20 mouse cellular contexts compared by ENCODE assay signal in genomic region chr2:160918154-160918929, GRCm38 (mm10). TPM values are rescaled to one million over a fixed set of nuclear protein-coding genes. Genes with fewer than 3 reads are reported as not detected.
DNase-seq lines count a peak whose midpoint lies in the region; ATAC-seq lines count a peak whose summit lies in the region.
"Had no signal": no experiment of that assay in that cellular context is flagged by ENCODE, and none has a peak within 500 bp of the region (broad histone marks: within the 10 kb centered on the region; RNA-seq: fewer than 3 reads in every experiment).

No protein-coding gene starts in this region.

- no peaks in the 10 kb centered on the region for H3K9me3 ChIP-seq in heart, embryonic 12.5 days (replicated peaks)
- no peaks in the 10 kb centered on the region for H3K9me3 ChIP-seq in midbrain, embryonic 11.5 days (ENCODE audit: control insufficient read depth, low read length)
- H3K9me3 ChIP-seq in midbrain, embryonic 15.5 days, result no peaks in the 10 kb centered on the region
- H3K9me3 ChIP-seq in embryonic facial prominence, embryonic 10.5 days, result no peaks in the 10 kb centered on the region
- no peaks in the 10 kb centered on the region for H3K9me3 ChIP-seq in embryonic facial prominence, embryonic 11.5 days (replicated peaks; ENCODE audit: control insufficient read depth, low read length)
- H3K9me3 ChIP-seq: kidney, embryonic 15.5 days; liver, embryonic 13.5 days had no signal

- WGBS in heart, embryonic 12.5 days, result 51% methylated on average over 8 of the region's 8 CpGs
- WGBS in midbrain, embryonic 11.5 days, result 44% methylated on average over 7 of the region's 8 CpGs
- 42% methylated on average over 8 of the region's 8 CpGs for WGBS in midbrain, embryonic 15.5 days
- WGBS in embryonic facial prominence, embryonic 10.5 days, result 64% methylated on average over 8 of the region's 8 CpGs
- 51% methylated on average over 8 of the region's 8 CpGs for WGBS in embryonic facial prominence, embryonic 11.5 days

- H3K27me3 ChIP-seq in heart, embryonic 12.5 days (replicated peaks), result peaks cover 32% of the 10 kb centered on the region
- no peaks in the 10 kb centered on the region for H3K27me3 ChIP-seq in midbrain, embryonic 11.5 days (ENCODE audit: control insufficient read depth, insufficient read depth, low read length)
- peaks cover 9% of the 10 kb centered on the region; the same call in 1 of the 2 replicates for H3K27me3 ChIP-seq in midbrain, embryonic 15.5 days (replicated peaks)
- H3K27me3 ChIP-seq in embryonic facial prominence, embryonic 10.5 days (replicated peaks; ENCODE audit: low read depth, poor library complexity, severe bottlenecking), result peaks cover 34% of the 10 kb centered on the region
- no peaks in the 10 kb centered on the region for H3K27me3 ChIP-seq in embryonic facial prominence, embryonic 11.5 days (ENCODE audit: control insufficient read depth, insufficient read depth, low read length)

- peak; percentile 43; the same call in 1 of the 2 replicates for ATAC-seq in heart, embryonic 12.5 days (ENCODE audit: insufficient number of reproducible peaks, low FRiP score)
- peak; percentile 81 for ATAC-seq in midbrain, embryonic 11.5 days (ENCODE audit: low FRiP score)
- no peak; the same call in 1 of the 2 replicates for ATAC-seq in midbrain, embryonic 15.5 days (replicated peaks)
- 0 out of 2 replicates have a peak, but pooled peaks have one; percentile 54 for ATAC-seq in embryonic facial prominence, embryonic 11.5 days (replicated peaks; ENCODE audit: insufficient number of reproducible peaks, low FRiP score, low TSS enrichment, low read depth)

- H3K9ac ChIP-seq in heart, embryonic 12.5 days, result no peak overlapping the region
- H3K9ac ChIP-seq in midbrain, embryonic 11.5 days (ENCODE audit: low read length), result 0 out of 2 replicates have a peak overlapping the region, but pooled peaks have one; percentile 5
- H3K9ac ChIP-seq in midbrain, embryonic 15.5 days, result no peak overlapping the region
- H3K9ac ChIP-seq in embryonic facial prominence, embryonic 11.5 days (replicated peaks; ENCODE audit: low read length), result no peak overlapping the region
- H3K9ac ChIP-seq: kidney, embryonic 15.5 days; liver, embryonic 13.5 days had no signal

- intact Hi-C loops in left cerebral cortex, postnatal 10 days (cut with DNase I), result no loop called here

- H3K4me2 ChIP-seq in heart, embryonic 12.5 days, result no peak overlapping the region
- H3K4me2 ChIP-seq in midbrain, embryonic 11.5 days, result no peak overlapping the region
- H3K4me2 ChIP-seq in midbrain, embryonic 15.5 days, result no peak overlapping the region
- H3K4me2 ChIP-seq in embryonic facial prominence, embryonic 11.5 days (ENCODE audit: low read depth, low read length), result no peak overlapping the region
- H3K4me2 ChIP-seq: heart, embryonic 11.5 days; kidney, embryonic 15.5 days; liver, embryonic 13.5 days had no signal

- H3K4me1 ChIP-seq in heart, embryonic 12.5 days (replicated peaks), result peaks cover 22% of the 10 kb centered on the region
- H3K4me1 ChIP-seq in midbrain, embryonic 11.5 days (ENCODE audit: control insufficient read depth, insufficient read depth, low read length), result peaks cover 12% of the 10 kb centered on the region
- H3K4me1 ChIP-seq in midbrain, embryonic 15.5 days, result no peaks in the 10 kb centered on the region
- H3K4me1 ChIP-seq in embryonic facial prominence, embryonic 10.5 days, result peaks cover 57% of the 10 kb centered on the region
- peaks cover 3% of the 10 kb centered on the region for H3K4me1 ChIP-seq in embryonic facial prominence, embryonic 11.5 days (ENCODE audit: control insufficient read depth, insufficient read depth, low read length)
- H3K4me1 ChIP-seq: liver, embryonic 13.5 days had no signal

- no peaks in the 10 kb centered on the region for H3K36me3 ChIP-seq in heart, embryonic 12.5 days
- H3K36me3 ChIP-seq in midbrain, embryonic 11.5 days (ENCODE audit: control insufficient read depth, insufficient read depth, low read length), result no peaks in the 10 kb centered on the region
- no peaks in the 10 kb centered on the region for H3K36me3 ChIP-seq in midbrain, embryonic 15.5 days (replicated peaks)
- no peaks in the 10 kb centered on the region for H3K36me3 ChIP-seq in embryonic facial prominence, embryonic 10.5 days (replicated peaks)
- no peaks in the 10 kb centered on the region for H3K36me3 ChIP-seq in embryonic facial prominence, embryonic 11.5 days (replicated peaks; ENCODE audit: control insufficient read depth, insufficient read depth, low read depth, low read length)
- H3K36me3 ChIP-seq: kidney, embryonic 15.5 days; liver, embryonic 13.5 days had no signal

- H3K4me3 ChIP-seq in heart, embryonic 12.5 days, result no peak overlapping the region
- no peak overlapping the region for H3K4me3 ChIP-seq in midbrain, embryonic 11.5 days (ENCODE audit: low read depth, low read length)
- no peak overlapping the region for H3K4me3 ChIP-seq in midbrain, embryonic 15.5 days
- no peak overlapping the region for H3K4me3 ChIP-seq in embryonic facial prominence, embryonic 10.5 days
- H3K4me3 ChIP-seq in embryonic facial prominence, embryonic 11.5 days (ENCODE audit: low read depth, low read length), result no peak overlapping the region
- H3K4me3 ChIP-seq: kidney, embryonic 15.5 days; liver, embryonic 13.5 days had no signal

- H3K27ac ChIP-seq in heart, embryonic 12.5 days (ENCODE audit: poor library complexity, severe bottlenecking), result no peak overlapping the region
- peak overlapping the region; percentile 27; the same call in 1 of the 2 replicates for H3K27ac ChIP-seq in midbrain, embryonic 11.5 days (ENCODE audit: low read depth, low read length)
- no peak overlapping the region for H3K27ac ChIP-seq in midbrain, embryonic 15.5 days
- H3K27ac ChIP-seq in embryonic facial prominence, embryonic 10.5 days (replicated peaks), result peak overlapping the region; percentile 49
- H3K27ac ChIP-seq in embryonic facial prominence, embryonic 11.5 days (replicated peaks; ENCODE audit: low read depth, low read length), result no peak overlapping the region
- H3K27ac ChIP-seq: kidney, embryonic 15.5 days; liver, embryonic 13.5 days had no signal

- DNase-seq in heart, adult 18-20 months, result no peak
- no peak for DNase-seq in midbrain, embryonic 11.5 days (ENCODE audit: low spot score, missing footprints)
- DNase-seq in embryonic facial prominence, embryonic 10.5 days (ENCODE audit: low spot score), result no peak
- DNase-seq in embryonic facial prominence, embryonic 11.5 days (ENCODE audit: low spot score), result no peak
- DNase-seq in left cerebral cortex, postnatal 10 days (ENCODE audit: extremely low spot score in 1 of 2, low spot score in 2 of 2), result no peak
- DNase-seq: adrenal gland, adult 2 months; cerebellum, adult 11-12 months; cerebellum, postnatal 14 days; heart, postnatal 10 days; kidney, adult 11 months; kidney, postnatal 4 days; liver, embryonic 13.5 days; lung, adult 2 months had no signal

RNA-seq across cellular contexts. Expression of gene Emilin3, which starts 6.2 kb away (rescaled TPM):
- polyA plus RNA-seq in heart, embryonic 12.5 days (2016; fragmentation: Nextera tagmentation; extraction: Ambion mirVana), result 2.8 and 3.1 TPM in 2 replicates
- total RNA-seq in heart, adult 18-20 months (2021), result 1 to 10 TPM in 1 of 2 experiments, under 1 TPM in 1; 0.89 to 1.4 TPM
- polyA plus RNA-seq in midbrain, embryonic 11.5 days (2014; fragmentation: Nextera tagmentation; extraction: Ambion mirVana), result 2.6 and 2.9 TPM in 2 replicates
- 0.87 and 1.1 TPM in 2 replicates for polyA plus RNA-seq in midbrain, embryonic 15.5 days (2015; fragmentation: Nextera tagmentation; extraction: Ambion mirVana)
- polyA plus RNA-seq in embryonic facial prominence, embryonic 10.5 days (2016; fragmentation: Nextera tagmentation; extraction: Ambion mirVana), result 2.2 and 3.5 TPM in 2 replicates
- polyA plus RNA-seq in embryonic facial prominence, embryonic 11.5 days (2014; fragmentation: Nextera tagmentation; extraction: Ambion mirVana), result 3.3 and 4.1 TPM in 2 replicates
- total RNA-seq in left cerebral cortex, postnatal 10 days (2021), result under 1 TPM; 0.47 to 0.66 TPM
- total RNA-seq: adrenal gland, adult 2 months; megakaryocyte, adult 5-6 weeks; MEL; neutrophil, adult 5-6 weeks had no signal

RNA-seq across cellular contexts. Expression of gene Lpin3, which starts 37.9 kb away (rescaled TPM):
- 1.4 and 2.3 TPM in 2 replicates for polyA plus RNA-seq in heart, embryonic 12.5 days (2016; fragmentation: Nextera tagmentation; extraction: Ambion mirVana)
- 1 to 10 TPM; 3.9 to 6.3 TPM for total RNA-seq in heart, adult 18-20 months (2021)
- polyA plus RNA-seq in midbrain, embryonic 11.5 days (2014; fragmentation: Nextera tagmentation; extraction: Ambion mirVana), result 0.10 and 0.21 TPM in 2 replicates
- 0.36 and 0.59 TPM in 2 replicates for polyA plus RNA-seq in midbrain, embryonic 15.5 days (2015; fragmentation: Nextera tagmentation; extraction: Ambion mirVana)
- polyA plus RNA-seq in embryonic facial prominence, embryonic 10.5 days (2016; fragmentation: Nextera tagmentation; extraction: Ambion mirVana), result 1.4 and 2.0 TPM in 2 replicates
- polyA plus RNA-seq in embryonic facial prominence, embryonic 11.5 days (2014; fragmentation: Nextera tagmentation; extraction: Ambion mirVana), result 0.50 and 0.88 TPM in 2 replicates
- under 1 TPM; 0.34 to 0.36 TPM for total RNA-seq in left cerebral cortex, postnatal 10 days (2021)
- total RNA-seq: megakaryocyte, adult 5-6 weeks; neutrophil, adult 5-6 weeks had no signal

RNA-seq across cellular contexts. Expression of gene Zhx3, which starts 45.5 kb away (rescaled TPM):
- 8.9 and 9.8 TPM in 2 replicates for polyA plus RNA-seq in heart, embryonic 12.5 days (2016; fragmentation: Nextera tagmentation; extraction: Ambion mirVana)
- total RNA-seq in heart, adult 18-20 months (2021), result 10 to 100 TPM; 34.5 to 39.3 TPM
- polyA plus RNA-seq in midbrain, embryonic 11.5 days (2014; fragmentation: Nextera tagmentation; extraction: Ambion mirVana), result 7.8 and 8.9 TPM in 2 replicates
- polyA plus RNA-seq in midbrain, embryonic 15.5 days (2015; fragmentation: Nextera tagmentation; extraction: Ambion mirVana), result 22.3 and 22.5 TPM in 2 replicates
- polyA plus RNA-seq in embryonic facial prominence, embryonic 10.5 days (2016; fragmentation: Nextera tagmentation; extraction: Ambion mirVana), result 6.7 and 7.6 TPM in 2 replicates
- 8.0 and 8.1 TPM in 2 replicates for polyA plus RNA-seq in embryonic facial prominence, embryonic 11.5 days (2014; fragmentation: Nextera tagmentation; extraction: Ambion mirVana)
- 10 to 100 TPM; 66.7 to 78.4 TPM for total RNA-seq in left cerebral cortex, postnatal 10 days (2021)

Comparison
In these comparisons a context has a peak if more than half of its experiments do, and no peak if none do; other contexts are left out.
1. H3K27ac ChIP-seq: peak in midbrain, embryonic 11.5 days (single experiment) and embryonic facial prominence, embryonic 10.5 days (single experiment); none in heart, embryonic 12.5 days (single experiment), midbrain, embryonic 15.5 days (single experiment) and embryonic facial prominence, embryonic 11.5 days (single experiment).